Mouse (Mus musculus): Measurements from ENCODE around the gene Cdh13.

- TF ChIP-seq POLR2A (IDR thresholded peaks at IDR 0.05; ENCODE audit: insufficient read depth, low read depth, low read length), result no peak
- no peak for TF ChIP-seq EP300 (IDR thresholded peaks at IDR 0.05; ENCODE audit: insufficient read depth, low read depth, low read length)
These were observed 51.4 kb downstream of the Cdh13 start for GRCm38 (mm10) chr8:118334933-118335332.

All from heart, adult 2 months (tissue).